Mouse (Mus musculus) gastrocnemius, adult 2 months (tissue): Measurements from ENCODE around the gene Snd1. TPM values are rescaled to one million over a fixed set of nuclear protein-coding genes. Genes with fewer than 3 reads are reported as not detected.
A peak's percentile ranks its signal among the peaks of the same experiment; 100 is the strongest.

ENCODE experiments used
- DNase-seq: peaks from one replicate; pipeline ENCODE4 v3.0.0; 2022
- H3K27ac ChIP-seq: fragments of 200-600 bp; 2 replicates; pipeline ENCODE4 v1.8.1; 2022; ENCODE audit warnings: mild to moderate bottlenecking
- H3K4me3 ChIP-seq: fragments of 200-600 bp; 2 replicates; pipeline ENCODE4 v1.8.1; 2022; ENCODE audit warnings: mild to moderate bottlenecking, moderate library complexity
- CTCF ChIP-seq: fragments of 200-600 bp; IDR thresholded peaks from 2 replicates; pipeline ENCODE4 v1.8.1; 2022; ENCODE audit warnings: antibody characterized with exemption, mild to moderate bottlenecking, moderate library complexity
- intact Hi-C: fragments of 180-260 bp; cut with DNase I; formaldehyde crosslinking; loops from one replicate; pipeline ENCODE4 v1.15.1; 2025
- total RNA-seq, 2 experiments: library from RNA; stranded (reverse); gene quantifications; 2 replicates each; pipeline ENCODE4 v1.2.3; 2021

Gene Snd1
- total RNA-seq, 2 experiments from 2014 or later = 40.4 to 41.0 TPM

- DNase-seq = no peak
- TF ChIP-seq CTCF = no peak
- H3K27ac ChIP-seq = no peak overlapping the region
- intact Hi-C loops = no loop called here
- no peak overlapping the region for H3K4me3 ChIP-seq
These were observed 490.3 kb downstream of the Snd1 start for GRCm38 (mm10) chr6:28965264-28965663.

- intact Hi-C loops = no loop called here
- Histone ChIP-seq H3K4me3 (no peak overlapping the region), H3K27ac (no peak overlapping the region)
- no peak for DNase-seq
- TF ChIP-seq CTCF = no peak
These were observed 494.7 kb downstream of the Snd1 start for GRCm38 (mm10) chr6:28969615-28970014.

DNA sequence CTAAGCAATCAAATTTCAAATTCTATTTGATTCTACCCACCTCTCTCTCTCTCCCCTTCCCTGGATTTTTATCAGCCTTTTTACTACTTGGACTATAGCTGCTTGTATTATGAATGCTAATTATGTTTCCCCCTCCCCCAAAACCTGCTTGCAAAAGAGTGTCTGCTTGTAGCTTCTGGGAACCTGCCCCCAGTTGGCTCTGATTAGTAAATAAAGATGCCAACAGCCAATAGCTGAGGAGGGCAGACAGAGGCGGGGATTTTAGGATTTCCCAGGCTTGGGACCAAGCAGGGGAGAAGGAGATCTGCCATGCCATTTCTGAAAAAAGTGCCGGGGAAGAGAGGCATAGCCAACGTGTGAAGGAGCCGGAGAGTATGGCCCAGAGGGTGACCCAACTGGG lies 495.8 kb downstream of the Snd1 start:
- H3K4me3 ChIP-seq = no peak overlapping the region
- intact Hi-C loops = no loop called here
- TF ChIP-seq CTCF = no peak
- no peak overlapping the region for H3K27ac ChIP-seq
- no peak for DNase-seq

DNA sequence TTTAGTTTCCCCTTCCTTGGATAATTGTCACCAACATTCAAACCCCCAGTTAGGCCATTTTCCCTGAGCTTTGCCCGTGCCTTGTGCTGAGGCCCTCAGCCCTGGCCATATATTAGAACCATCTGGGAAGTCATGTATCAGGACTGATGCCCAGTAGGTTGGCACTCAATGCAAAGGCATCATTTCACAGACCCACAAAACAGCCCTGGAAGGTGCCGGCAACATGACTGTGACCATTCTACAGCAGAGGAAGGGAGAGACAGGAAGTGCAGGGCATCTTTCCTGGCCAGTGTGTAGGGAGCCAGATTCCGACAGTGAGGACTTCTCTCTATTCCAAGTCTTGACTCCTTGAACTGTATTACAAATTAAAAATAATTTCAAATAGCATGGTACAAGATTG lies 499.6 kb downstream of the Snd1 start:
- Histone ChIP-seq H3K4me3 (no peak overlapping the region), H3K27ac (no peak overlapping the region)
- intact Hi-C loops = no loop called here
- TF ChIP-seq CTCF = no peak
- DNase-seq = no peak

DNA sequence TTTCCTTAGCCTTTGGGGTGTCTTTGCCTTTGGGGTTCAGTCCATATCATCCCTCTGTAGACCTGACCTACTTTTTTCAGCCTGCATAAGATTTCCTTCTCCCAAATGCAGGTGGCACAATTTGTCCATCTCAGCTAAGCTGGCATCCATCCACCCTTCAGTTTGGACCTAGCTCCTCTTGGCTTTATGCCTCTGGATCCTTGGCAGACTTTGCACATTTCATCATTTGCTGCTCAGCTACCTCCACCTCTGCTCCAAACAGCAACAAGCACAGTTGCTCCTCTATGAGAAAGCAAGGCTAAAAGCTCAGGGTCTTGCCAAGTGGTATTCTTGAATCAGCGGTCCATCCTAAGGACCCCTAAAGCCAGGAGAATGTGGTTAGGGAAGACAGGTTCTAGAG lies 500.2 kb downstream of the Snd1 start:
- intact Hi-C loops = no loop called here
- no peak overlapping the region for H3K27ac ChIP-seq
- no peak for TF ChIP-seq CTCF
- no peak overlapping the region for H3K4me3 ChIP-seq
- DNase-seq = peak; percentile 46

DNA sequence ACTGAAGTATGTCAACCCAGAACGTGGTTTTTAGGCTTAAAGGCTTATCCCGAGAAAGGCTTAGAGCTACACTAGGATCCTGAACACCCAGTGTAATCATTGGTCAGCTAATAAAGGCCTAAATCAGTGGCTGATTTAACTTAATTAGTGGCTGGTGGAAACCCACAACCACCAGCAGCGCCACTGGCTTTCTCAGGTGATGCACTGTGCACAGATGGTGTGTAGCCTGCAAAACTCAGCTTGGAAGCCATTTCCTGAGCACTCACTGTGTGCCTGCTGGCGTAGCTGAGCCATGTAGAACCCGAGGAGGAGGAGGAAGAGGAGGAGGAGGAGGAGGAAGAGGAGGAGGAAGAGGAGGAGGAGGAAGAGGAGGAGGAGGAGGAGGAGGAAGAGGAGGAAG lies 503.1 kb downstream of the Snd1 start:
- DNase-seq = no peak
- no peak for TF ChIP-seq CTCF
- Histone ChIP-seq H3K27ac (no peak overlapping the region), H3K4me3 (no peak overlapping the region)
- intact Hi-C loops = no loop called here

- DNase-seq = no peak
- Histone ChIP-seq H3K27ac (no peak overlapping the region), H3K4me3 (no peak overlapping the region)
- intact Hi-C loops = no loop called here
- no peak for TF ChIP-seq CTCF
These were observed 503.9 kb downstream of the Snd1 start for GRCm38 (mm10) chr6:28978881-28979280.

- DNase-seq = no peak
- H3K4me3 ChIP-seq = no peak overlapping the region
- no peak for TF ChIP-seq CTCF
- no peak overlapping the region for H3K27ac ChIP-seq
- intact Hi-C loops = no loop called here
These were observed 504.6 kb downstream of the Snd1 start for GRCm38 (mm10) chr6:28979586-28979985.

DNA sequence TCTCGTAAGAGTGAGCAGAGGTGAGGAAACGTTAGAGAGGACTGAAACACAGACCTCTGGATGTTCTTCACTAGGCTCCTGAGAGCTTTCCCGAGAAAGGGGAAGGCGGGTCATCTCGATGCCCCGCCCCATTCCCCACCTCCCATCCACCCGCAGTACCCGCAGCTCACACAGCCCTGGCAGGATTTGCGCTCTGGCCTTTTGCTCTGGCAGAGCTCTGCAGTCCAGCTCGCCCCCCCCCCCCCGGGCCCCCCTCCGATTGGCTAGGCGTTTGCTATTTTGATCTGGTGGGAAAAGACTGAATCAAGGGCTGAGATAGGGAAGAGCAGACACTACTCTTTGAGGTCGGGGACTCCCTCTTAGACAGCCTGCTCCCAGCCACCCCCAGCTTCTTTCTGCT lies 505.3 kb downstream of the Snd1 start:
- no peak for DNase-seq
- TF ChIP-seq CTCF = no peak
- Histone ChIP-seq H3K4me3 (no peak overlapping the region; the same call in 1 of the 2 replicates), H3K27ac (no peak overlapping the region)
- intact Hi-C loops = no loop called here

GRCm38 (mm10) chr6:28980750-28981584 lies 506.0 kb downstream of the Snd1 start:
- DNase-seq = peak; percentile 30
- Histone ChIP-seq H3K4me3 (peak overlapping the region; percentile 67), H3K27ac (no peak overlapping the region)
- intact Hi-C loops = no loop called here
- TF ChIP-seq CTCF = no peak

DNA sequence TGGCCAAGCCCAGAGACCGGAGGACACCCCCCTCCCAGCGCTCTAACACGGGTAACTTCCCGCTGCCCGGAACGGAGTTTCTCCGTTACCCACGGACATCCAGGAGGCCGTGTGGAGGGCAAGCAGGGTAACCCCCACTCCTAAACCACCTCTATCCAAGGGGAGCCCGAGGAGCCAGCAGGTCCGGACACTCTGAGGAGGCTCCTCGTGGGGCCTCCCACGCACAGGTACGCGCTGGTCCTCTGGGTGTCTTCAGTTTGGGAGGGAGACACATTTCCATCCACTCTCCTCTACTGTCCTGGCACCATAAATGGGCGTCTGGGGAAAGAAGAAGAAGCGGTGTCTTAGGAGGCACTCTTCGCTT lies 506.6 kb downstream of the Snd1 start:
- no peak for DNase-seq
- H3K27ac ChIP-seq = no peak overlapping the region
- peak overlapping the region; percentile 67 for H3K4me3 ChIP-seq
- no peak for TF ChIP-seq CTCF
- intact Hi-C loops = no loop called here

- no peak for TF ChIP-seq CTCF
- DNase-seq = peak; percentile 72
- Histone ChIP-seq H3K27ac (no peak overlapping the region), H3K4me3 (peak overlapping the region; percentile 67)
- intact Hi-C loops = no loop called here
These were observed 507.2 kb downstream of the Snd1 start for GRCm38 (mm10) chr6:28981966-28982701.

DNA sequence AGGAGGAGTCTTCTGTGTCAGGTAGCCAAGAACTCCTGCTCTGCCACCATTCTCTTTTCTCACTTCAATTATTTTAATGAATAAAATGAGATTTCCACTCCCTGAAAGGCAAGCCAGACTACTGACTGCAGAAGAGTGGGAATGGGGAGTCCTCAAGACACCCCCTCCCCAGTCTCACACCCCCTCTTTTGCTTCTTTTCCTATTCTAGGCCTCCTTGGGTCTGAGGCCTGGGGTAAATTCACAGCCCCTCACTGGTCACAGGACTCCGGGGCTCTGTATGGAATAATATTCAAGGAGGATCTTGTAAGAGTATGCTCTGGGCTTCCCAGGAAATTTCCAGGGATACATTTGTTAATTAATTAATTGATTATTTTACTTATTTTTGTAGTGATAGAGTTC lies 507.9 kb downstream of the Snd1 start:
- intact Hi-C loops = no loop called here
- TF ChIP-seq CTCF = no peak
- DNase-seq = no peak
- H3K4me3 ChIP-seq = no peak overlapping the region
- no peak overlapping the region for H3K27ac ChIP-seq

Other genes starting within 250 kb of the Snd1 start
- 1 to 10 TPM; 6.0 to 7.4 TPM for gene Zfp800, start 77.1 kb upstream of the Snd1 start, total RNA-seq
- gene Arf5, start 51.6 kb upstream of the Snd1 start, total RNA-seq = 10 to 100 TPM; 75.7 to 82.4 TPM
- gene Fscn3, start 47.4 kb upstream of the Snd1 start, total RNA-seq = not detected
- 1 to 10 TPM; 5.8 to 7.9 TPM for gene Gcc1, start 46.7 kb upstream of the Snd1 start, total RNA-seq
- gene Pax4, start 25.8 kb upstream of the Snd1 start, total RNA-seq = not detected